Comparison of ENCODE assay signal across 8 mouse cellular contexts in genomic region chr3:109341631-109342030, GRCm38 (mm10). TPM values are rescaled to one million over a fixed set of nuclear protein-coding genes. Genes with fewer than 3 reads are reported as not detected.
DNase-seq lines count a peak whose midpoint lies in the region; ATAC-seq lines count a peak whose summit lies in the region.

No protein-coding gene starts in this region.

- 3% methylated on average over 8 of the region's 8 CpGs for WGBS in embryonic facial prominence, embryonic 12.5 days

- peak overlapping the region; percentile 62; the same call in 1 of the 2 replicates for H3K9ac ChIP-seq in embryonic facial prominence, embryonic 12.5 days

- H3K9me3 ChIP-seq in embryonic facial prominence, embryonic 12.5 days, result no peaks in the 10 kb centered on the region

- DNase-seq in right cerebral cortex, postnatal 4 days, result peak; percentile 14
- no peak for DNase-seq in right cerebral cortex, postnatal 36 days (ENCODE audit: low spot score in 2 of 2)
- DNase-seq in heart, postnatal 10 days, result peak; percentile 50 to 60
- DNase-seq in kidney, postnatal 36 days, result peak; percentile 43 to 63
- peak; percentile 48 to 62 for DNase-seq in spleen, postnatal 36 days (ENCODE audit: low spot score in 2 of 2)
- DNase-seq in urinary bladder, postnatal 25 days (ENCODE audit: low spot score), result no peak

- intact Hi-C loops in heart, postnatal 10 days (cut with DNase I), result loop anchor here (2.0 to 5.0 kb wide), 4 partner anchors 93 to 169 kb away; no protein-coding TSS in a partner anchor

- H3K4me3 ChIP-seq in embryonic facial prominence, embryonic 12.5 days, result peak overlapping the region; percentile 70

- no peak overlapping the region for H3K27ac ChIP-seq in embryonic facial prominence, embryonic 12.5 days

- no peak for ATAC-seq in embryonic facial prominence, embryonic 12.5 days (ENCODE audit: insufficient number of reproducible peaks, insufficient read depth, low FRiP score, low TSS enrichment)
- ATAC-seq in megakaryocyte progenitor cell, adult 5-6 weeks (replicated peaks; ENCODE audit: poor library complexity), result peak; percentile 87

- no peaks in the 10 kb centered on the region for H3K4me1 ChIP-seq in embryonic facial prominence, embryonic 12.5 days

- H3K27me3 ChIP-seq in embryonic facial prominence, embryonic 12.5 days, result peaks cover 6% of the 10 kb centered on the region; the same call in 1 of the 2 replicates

- H3K4me2 ChIP-seq in embryonic facial prominence, embryonic 12.5 days (replicated peaks), result peak overlapping the region; percentile 91

- no peaks in the 10 kb centered on the region for H3K36me3 ChIP-seq in embryonic facial prominence, embryonic 12.5 days

RNA-seq across cellular contexts. Expression of gene Vav3, which starts 1.2 kb away (rescaled TPM):
- polyA plus RNA-seq in embryonic facial prominence, embryonic 12.5 days (2016; fragmentation: Nextera tagmentation; extraction: Ambion mirVana), result 7.9 and 8.7 TPM in 2 replicates
- total RNA-seq in heart, postnatal 10 days (2021), result 10 to 100 TPM; 12.5 to 18.7 TPM
- total RNA-seq in megakaryocyte progenitor cell, adult 5-6 weeks (2015), result 56.5 and 64.3 TPM in 2 replicates
- total RNA-seq in megakaryocyte progenitor cell, adult 5-6 weeks (2017), result 62.2 and 78.0 TPM in 2 replicates

Comparison
In these comparisons a context has a peak if more than half of its experiments do, and no peak if none do; other contexts are left out.
1. DNase-seq: peak in right cerebral cortex, postnatal 4 days (single experiment), heart, postnatal 10 days (2 of 2), kidney, postnatal 36 days (2 of 2) and spleen, postnatal 36 days (2 of 2); none in right cerebral cortex, postnatal 36 days (0 of 2) and urinary bladder, postnatal 25 days (single experiment).